Mouse (Mus musculus) urinary bladder, adult 2 months (tissue): ENCODE data around the gene Gabbr1. TPM values are rescaled to one million over a fixed set of nuclear protein-coding genes. Genes with fewer than 3 reads are reported as not detected.
A peak's percentile ranks its signal among the peaks of the same experiment; 100 is the strongest.

Experiments
- DNase-seq: peaks from one replicate; pipeline ENCODE4 v3.0.0; 2022; ENCODE audit warnings: low spot score
- polyA plus RNA-seq: library from polyadenylated mRNA; depleted of rRNA; stranded (reverse); fragments of >200 nt; gene quantifications from 2 replicates; pipeline ENCODE4 v1.2.3, GENCODE M21; 2012

The Gabbr1 gene
- polyA plus RNA-seq, 1 experiment, result 81.4 TPM

DNA sequence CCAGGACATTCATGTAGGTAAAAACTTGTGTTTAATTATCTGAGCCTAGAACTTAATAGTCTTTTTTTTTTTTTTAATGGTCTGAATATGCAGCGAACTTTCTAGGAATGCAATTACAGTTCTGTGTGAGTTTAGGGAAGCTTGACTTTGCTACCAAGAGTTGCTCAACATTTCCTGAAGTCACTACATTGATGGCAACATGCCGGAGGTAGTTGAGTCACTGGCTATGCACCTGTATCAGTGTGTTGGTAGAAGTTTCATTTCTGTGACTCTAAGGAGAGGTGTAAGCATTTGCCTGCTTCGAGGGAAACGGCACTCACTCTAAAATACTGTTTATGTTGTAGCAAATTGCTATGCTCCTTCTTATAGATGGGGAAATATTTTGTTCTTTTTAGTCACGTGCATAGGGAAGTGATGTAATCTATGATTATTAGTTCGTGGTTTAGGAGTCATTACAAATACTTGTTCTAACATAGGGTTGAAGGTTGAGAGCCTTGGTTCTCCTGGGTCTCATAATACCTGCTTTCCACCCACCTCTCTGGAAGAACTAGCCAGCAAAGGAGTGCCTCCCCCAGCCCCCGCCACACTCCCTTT is 1.0 kb upstream of the Gabbr1 start:
- DNase-seq, result no peak

GRCm38 (mm10) chr17:37046312-37047112 is 746 bp downstream of the Gabbr1 start:
- DNase-seq, result peak; percentile 76

DNA sequence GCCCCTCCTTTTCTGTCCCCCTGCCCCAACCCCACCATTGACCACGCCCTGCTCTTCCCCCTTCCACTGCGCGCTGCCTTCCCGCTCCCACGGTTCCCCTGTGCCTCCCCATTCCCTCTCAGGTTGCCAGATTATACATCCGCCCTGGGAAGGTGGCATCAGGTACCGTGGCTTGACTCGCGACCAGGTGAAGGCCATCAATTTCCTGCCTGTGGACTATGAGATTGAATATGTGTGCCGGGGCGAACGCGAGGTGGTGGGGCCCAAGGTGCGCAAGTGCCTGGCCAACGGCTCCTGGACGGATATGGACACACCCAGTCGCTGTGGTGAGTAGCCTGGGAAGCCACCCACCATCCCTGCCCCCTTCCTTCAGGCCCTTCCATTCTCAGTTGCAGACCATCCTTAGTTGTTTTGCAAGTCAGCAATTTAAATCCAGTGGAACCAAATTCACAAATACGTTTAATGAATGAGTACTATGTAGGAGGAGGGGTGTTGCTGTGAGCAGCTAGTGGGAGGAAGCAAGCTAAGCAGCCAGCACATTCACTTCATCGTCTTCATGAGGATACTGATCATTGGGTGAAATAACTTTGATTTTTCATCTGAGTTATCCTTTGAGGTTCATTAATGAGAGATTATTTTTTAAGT is 1.7 kb downstream of the Gabbr1 start:
- DNase-seq, result no peak

DNA sequence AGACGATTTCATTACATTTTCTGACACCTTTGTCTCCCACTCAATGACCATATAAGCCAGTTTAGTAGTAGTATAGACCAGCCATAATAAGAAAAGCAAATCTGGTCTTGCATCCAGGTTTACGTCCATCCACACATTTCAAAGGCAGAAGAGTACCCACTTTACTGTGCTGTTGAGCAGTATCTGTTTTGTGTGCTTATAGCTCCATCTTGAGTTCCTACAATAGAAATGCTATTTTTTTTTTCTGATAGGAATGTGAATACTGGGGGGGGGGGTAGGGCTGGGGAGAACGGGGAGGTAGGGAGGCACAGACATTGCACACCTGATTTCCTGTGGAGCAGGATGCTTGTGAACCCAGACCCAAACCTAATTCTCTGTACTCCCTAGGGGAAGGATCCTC is 2.2 kb downstream of the Gabbr1 start:
- no peak for DNase-seq

- no peak for DNase-seq
These were observed 2.6 kb downstream of the Gabbr1 start for GRCm38 (mm10) chr17:37048383-37048782.

DNA sequence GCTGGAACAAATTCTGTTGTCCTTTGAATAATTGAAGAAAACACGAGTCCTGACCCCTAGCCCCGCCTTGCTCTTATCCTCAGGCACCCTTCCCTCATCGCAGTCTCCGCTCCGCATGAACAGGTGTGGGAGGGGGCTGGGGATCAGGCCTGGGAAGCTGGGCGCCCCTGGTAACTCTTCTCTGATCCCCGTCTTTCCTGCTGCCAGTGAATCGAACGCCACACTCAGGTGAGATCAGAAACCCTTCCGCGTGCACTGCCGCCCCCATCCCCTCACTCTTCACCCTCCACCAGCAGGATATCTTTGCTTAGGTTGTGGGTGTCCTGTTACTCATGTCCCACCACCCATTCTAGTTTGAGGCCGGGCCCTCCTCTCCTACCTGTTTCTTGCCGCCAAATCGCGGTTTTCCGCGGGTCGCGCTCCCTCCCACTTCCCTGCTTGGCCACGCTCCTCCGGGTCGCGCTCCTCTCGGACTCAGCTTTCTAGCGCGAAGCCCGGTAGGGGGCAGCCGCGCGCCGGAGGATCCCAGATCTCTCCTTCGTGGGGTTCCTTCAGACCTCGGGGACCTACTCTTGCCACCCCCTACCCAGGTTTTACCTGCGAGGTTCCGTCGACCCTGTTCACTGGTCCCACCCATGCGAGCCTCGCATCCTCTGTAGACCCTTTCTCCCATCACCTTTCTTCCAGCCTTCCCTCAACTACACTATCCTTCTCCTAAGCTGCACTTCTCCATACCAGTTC is 4.0 kb downstream of the Gabbr1 start:
- DNase-seq, result peak; percentile 61

- peak; percentile 53 for DNase-seq
These were observed 4.6 kb downstream of the Gabbr1 start for GRCm38 (mm10) chr17:37050399-37050798.

DNA sequence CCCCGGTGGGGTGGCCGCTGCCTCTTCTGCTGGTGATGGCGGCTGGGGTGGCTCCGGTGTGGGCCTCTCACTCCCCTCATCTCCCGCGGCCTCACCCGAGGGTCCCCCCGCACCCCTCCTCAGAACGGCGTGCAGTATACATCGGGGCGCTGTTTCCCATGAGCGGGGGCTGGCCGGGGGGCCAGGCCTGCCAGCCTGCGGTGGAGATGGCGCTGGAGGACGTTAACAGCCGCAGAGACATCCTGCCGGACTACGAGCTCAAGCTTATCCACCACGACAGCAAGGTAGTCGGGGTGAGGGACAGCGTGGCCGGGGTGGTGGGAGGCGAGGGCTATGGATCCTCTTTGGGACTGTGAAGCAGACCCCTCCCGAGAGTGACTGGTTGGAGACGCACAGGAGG is 5.1 kb downstream of the Gabbr1 start:
- DNase-seq, result no peak

DNA sequence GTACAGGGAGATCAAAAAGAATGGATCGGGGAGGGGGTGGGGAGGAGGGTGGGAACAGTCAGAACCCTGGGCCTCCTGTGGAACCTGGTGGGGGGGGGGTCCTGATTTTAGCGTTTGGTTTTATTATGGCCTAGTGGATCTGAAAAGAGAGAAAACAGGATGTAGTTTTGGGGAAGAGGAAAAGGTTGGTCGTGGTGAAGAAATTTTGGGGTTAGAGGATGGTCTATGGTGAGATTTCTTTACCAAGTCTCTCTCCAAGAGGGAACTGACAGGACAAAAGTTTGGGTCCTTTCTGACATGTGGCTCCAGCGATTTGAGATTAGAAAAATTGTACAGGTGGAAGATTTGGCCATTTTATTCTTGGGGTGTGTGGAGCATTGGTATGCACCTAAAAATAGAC is 6.0 kb downstream of the Gabbr1 start:
- DNase-seq, result no peak

DNA sequence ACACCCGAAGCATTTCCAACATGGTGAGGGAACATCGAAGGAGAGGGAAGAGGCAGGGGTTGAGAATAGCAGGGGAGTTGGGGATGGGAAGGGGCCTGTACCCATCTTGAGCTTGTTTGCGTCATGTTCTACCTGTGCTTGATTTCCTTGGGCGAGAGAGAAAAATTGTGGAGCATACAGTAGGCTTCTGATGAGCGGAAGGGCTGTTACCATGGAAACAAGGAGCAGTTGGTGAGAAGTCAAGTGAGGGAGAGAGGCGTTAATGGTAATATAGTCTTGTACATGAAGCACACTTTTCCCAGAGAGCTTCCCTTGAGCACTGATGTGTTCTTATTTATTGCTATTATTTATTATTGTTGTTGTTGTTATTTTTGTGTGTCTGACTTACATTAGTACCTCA is 11.2 kb downstream of the Gabbr1 start:
- no peak for DNase-seq

- DNase-seq, result no peak
These were observed 15.7 kb downstream of the Gabbr1 start for GRCm38 (mm10) chr17:37061435-37061834.

DNA sequence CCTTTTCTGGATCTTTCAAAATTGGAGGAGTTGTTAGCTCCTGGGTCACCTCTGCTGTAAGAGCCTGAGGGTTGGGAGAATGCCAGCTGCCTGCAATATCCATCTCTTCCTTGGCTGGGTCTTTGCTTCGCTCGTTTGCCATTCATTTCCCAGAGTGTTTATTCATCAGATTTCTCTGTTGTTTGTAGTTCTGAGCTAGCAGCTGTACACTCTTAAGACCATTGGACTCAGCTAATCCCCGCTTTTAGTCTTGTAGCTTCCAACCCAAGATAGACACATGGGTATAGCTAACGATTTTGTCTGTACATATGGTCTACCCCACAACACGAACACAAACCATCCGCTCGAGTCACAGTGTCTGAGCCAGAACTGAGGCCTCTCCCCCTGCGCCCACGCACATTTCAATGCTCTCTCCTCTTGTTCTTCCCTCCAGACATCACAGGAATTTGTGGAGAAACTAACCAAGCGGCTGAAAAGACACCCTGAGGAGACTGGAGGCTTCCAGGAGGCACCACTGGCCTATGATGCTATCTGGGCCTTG is 16.4 kb downstream of the Gabbr1 start:
- no peak for DNase-seq

DNA sequence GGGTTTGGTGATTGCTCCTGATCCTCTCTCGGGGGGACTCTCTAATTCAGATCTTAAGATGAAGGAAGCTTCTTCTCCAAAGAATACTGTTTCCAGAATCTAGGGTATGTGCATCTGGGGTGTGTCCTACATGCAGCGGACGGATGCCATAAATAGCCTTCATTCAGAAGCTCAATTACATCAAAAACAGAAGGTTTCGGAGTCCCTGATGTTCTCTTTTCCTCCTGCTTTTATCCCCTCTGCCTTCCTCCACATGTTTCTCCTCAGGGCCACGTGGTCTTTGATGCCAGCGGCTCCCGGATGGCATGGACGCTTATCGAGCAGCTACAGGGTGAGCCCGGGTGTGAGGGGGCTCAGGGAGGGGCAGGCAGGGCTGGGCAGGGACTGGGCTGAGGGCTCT is 17.3 kb downstream of the Gabbr1 start:
- no peak for DNase-seq

GRCm38 (mm10) chr17:37063686-37064495 is 18.1 kb downstream of the Gabbr1 start:
- no peak for DNase-seq

DNA sequence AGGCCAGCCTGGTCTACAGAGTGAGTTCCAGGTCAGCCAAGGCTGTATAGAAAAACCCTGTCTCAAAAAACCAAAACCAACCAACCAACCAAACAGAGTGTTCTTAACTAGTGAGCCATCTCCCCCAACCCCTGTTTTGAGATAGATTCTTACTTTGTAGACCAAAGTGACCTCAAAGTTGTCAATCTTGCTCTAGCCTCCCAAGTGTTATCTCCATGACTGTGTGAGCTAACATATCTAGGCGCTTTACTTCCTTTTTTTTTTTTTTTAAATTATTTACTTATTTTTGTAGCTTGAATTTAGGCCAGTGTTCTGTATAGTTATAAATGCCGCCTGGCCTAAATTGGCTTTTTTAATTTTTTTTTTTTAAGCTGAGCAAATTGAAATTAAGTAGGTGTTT is 20.2 kb downstream of the Gabbr1 start:
- no peak for DNase-seq

GRCm38 (mm10) chr17:37067861-37068260 is 22.1 kb downstream of the Gabbr1 start:
- no peak for DNase-seq

GRCm38 (mm10) chr17:37070121-37070520 is 24.4 kb downstream of the Gabbr1 start:
- DNase-seq, result no peak

GRCm38 (mm10) chr17:37072080-37072729 is 26.4 kb downstream of the Gabbr1 start:
- DNase-seq, result no peak

- no peak for DNase-seq
These were observed 27.0 kb downstream of the Gabbr1 start for GRCm38 (mm10) chr17:37072730-37073276.

DNA sequence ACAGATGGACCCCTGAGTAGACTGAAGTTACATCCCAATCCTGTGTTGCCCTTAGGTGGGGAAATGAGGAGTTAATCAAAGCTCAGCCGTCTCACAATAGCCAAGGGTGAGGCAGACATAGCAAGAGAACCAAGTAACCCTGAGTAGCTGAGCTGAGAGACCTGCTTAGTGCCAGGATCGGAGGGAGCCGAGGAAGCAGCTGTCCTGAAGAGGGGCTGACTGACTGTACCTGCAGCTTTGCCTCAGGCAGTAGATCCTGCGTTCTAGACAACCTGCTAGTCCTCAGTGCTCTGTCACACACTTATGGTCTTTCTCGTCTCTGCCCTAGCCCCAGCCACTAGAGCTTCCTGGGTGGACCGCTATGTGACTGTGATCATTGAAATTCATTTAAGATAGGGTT is 29.4 kb downstream of the Gabbr1 start:
- DNase-seq, result no peak
